Mouse (Mus musculus): ENCODE data around the gene Krtdap.

DNA sequence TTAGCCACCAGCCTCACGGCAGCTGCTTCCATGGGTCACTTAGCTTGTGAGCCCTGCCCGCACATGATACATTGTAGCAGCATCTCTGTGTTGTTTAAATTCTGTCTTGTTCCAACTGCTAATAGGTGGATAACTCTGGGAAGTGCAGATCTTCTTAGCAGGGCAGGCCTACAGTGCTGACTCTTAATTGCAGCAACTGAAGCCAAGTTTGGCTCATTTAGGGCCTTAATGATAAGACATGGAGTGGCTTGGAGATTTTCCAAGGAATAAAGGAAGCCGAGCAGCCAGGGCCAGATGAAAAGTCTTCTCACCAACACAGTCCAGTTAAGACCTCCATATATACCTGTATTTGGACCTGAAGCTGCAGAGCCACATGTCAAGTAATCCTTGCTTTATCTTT is 52.6 kb downstream of the Krtdap start:
- no peak for TF ChIP-seq MAX (IDR thresholded peaks at IDR 0.05)
- TF ChIP-seq CTCF (IDR thresholded peaks at IDR 0.05; ENCODE audit: control insufficient read depth, insufficient read depth, insufficient read length), result no peak
- TF ChIP-seq MYOG (IDR thresholded peaks at IDR 0.05; ENCODE audit: control insufficient read depth, extremely low read depth, insufficient read length), result no peak
- no peak for TF ChIP-seq FOSL1 (IDR thresholded peaks at IDR 0.05; ENCODE audit: insufficient read depth, low read length, poor library complexity, severe bottlenecking)
- no peak for TF ChIP-seq USF1 (IDR thresholded peaks at IDR 0.05; ENCODE audit: low read depth)

All from C2C12 (cell line).